Mouse (Mus musculus): ENCODE measurements around the gene Rnf11.

DNA sequence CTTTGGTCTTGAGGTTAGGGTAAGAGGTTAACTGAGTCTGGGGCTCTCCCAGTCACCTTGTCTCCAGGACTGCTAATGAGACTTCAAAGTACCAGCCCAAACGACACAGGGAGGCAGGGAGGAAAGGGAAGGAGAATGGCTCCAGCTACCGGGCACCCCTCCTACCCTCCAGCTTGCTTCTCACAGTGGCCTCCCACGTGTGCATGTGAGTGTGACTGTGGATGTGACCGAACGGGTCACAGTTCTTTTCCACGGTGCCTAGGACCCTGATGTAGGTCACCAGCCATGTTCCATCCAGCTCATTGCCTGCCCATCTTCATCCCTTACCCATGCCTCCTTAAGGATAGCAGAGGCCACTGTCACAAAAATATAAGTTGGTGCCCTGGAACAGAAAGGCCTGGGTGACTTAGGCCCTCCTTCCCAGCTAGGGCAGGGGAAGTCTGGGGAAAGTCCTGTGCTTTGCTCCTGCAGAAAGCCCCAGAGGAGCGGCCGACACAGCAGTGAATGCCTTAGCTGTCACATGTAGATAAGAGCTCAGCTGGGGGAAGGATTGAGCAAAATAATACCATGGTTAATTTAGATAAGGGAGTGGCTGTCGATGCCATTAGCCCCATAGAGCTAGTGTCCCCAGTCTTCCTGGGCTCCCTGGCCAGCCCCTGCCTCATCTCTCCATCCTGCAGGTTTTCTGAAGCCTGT lies 73.7 kb downstream of the Rnf11 start:
- TF ChIP-seq ZNF384 (IDR thresholded peaks at IDR 0.05; ENCODE audit: low read depth, low read length) (no peak), MAFK (IDR thresholded peaks at IDR 0.05; ENCODE audit: insufficient read depth, low read depth, low read length) (no peak), CHD2 (IDR thresholded peaks at IDR 0.05; ENCODE audit: low read depth, low read length) (no peak), HCFC1 (IDR thresholded peaks at IDR 0.05; ENCODE audit: borderline replicate concordance, insufficient read depth, low read length) (no peak)
